Mouse (Mus musculus) CH12.LX (cell line): ENCODE measurements around the gene Krt90. TPM values are rescaled to one million over a fixed set of nuclear protein-coding genes. Genes with fewer than 3 reads are reported as not detected.

ENCODE experiments used
- DNase-seq: peaks from one replicate; pipeline ENCODE4 v3.0.0-alpha.2; 2013; ENCODE audit errors: extremely low read depth
- H3K27ac ChIP-seq: 2 replicates; pipeline ENCODE4 v1.5.1; 2012; ENCODE audit warnings: low read depth, mild to moderate bottlenecking, control low read depth, moderate library complexity; ENCODE audit not compliant: insufficient read depth
- H3K27me3 ChIP-seq: replicated peaks from 2 replicates; pipeline ENCODE3; 2012; ENCODE audit warnings: inconsistent platforms
- H3K36me3 ChIP-seq, 2 experiments: replicated peaks in 1 of 2; 2 replicates each; pipeline versions ENCODE3 to v1.6.1; 2012; ENCODE audit warnings: inconsistent platforms in 1 of 2, low read length in 1 of 2, mild to moderate bottlenecking in 1 of 2, mixed read lengths in 1 of 2, moderate library complexity in 1 of 2; ENCODE audit not compliant: control insufficient read depth in 1 of 2, insufficient read depth in 1 of 2
- H3K4me1 ChIP-seq, 2 experiments: 2 replicates each; pipeline ENCODE4 v1.6.1; 2012; ENCODE audit warnings: inconsistent platforms in 1 of 2, moderate library complexity in 1 of 2; ENCODE audit not compliant: insufficient read depth in 2 of 2, control insufficient read depth in 1 of 2
- H3K4me2 ChIP-seq: 2 replicates; pipeline ENCODE4 v1.6.1; 2012; ENCODE audit warnings: low read depth, mild to moderate bottlenecking, control low read depth; ENCODE audit not compliant: poor library complexity, insufficient read depth, severe bottlenecking
- H3K4me3 ChIP-seq, 3 experiments: fragments of 150-350 bp in 1 of 3; sonication (generic) in 1 of 3; replicated peaks in 1 of 3; 2 replicates each; pipeline versions ENCODE3 to v1.5.1; 2011 to 2012; ENCODE audit warnings: low read depth in 2 of 3, low read length in 2 of 3, mild to moderate bottlenecking in 2 of 3, moderate library complexity in 2 of 3, control low read depth in 1 of 3, improper control_type of control experiment in 1 of 3, inconsistent platforms in 1 of 3, mixed read lengths in 1 of 3; ENCODE audit not compliant: poor library complexity in 1 of 3
- H3K79me2 ChIP-seq: replicated peaks from 2 replicates; pipeline ENCODE4 v1.6.1; 2012; ENCODE audit warnings: mild to moderate bottlenecking, moderate library complexity; ENCODE audit not compliant: control insufficient read depth, poor library complexity, insufficient read depth, severe bottlenecking; ENCODE audit errors: extremely low read depth
- H3K9ac ChIP-seq: 2 replicates; pipeline ENCODE4 v1.6.1; 2012; ENCODE audit warnings: low read depth, mild to moderate bottlenecking, control low read depth, moderate library complexity; ENCODE audit not compliant: insufficient read depth
- H3K9me3 ChIP-seq: replicated peaks from 2 replicates; pipeline ENCODE3; 2012; ENCODE audit warnings: low read length, inconsistent platforms, mixed read lengths
- BHLHE40 ChIP-seq: IDR thresholded peaks from 2 replicates; pipeline ENCODE4 v1.6.1; 2011; ENCODE audit warnings: mild to moderate bottlenecking, low read depth, low read length, improper control_type of control experiment
- CHD1 ChIP-seq: IDR thresholded peaks from 2 replicates; pipeline ENCODE4 v1.6.1; 2012; ENCODE audit warnings: low read depth, low read length, improper control_type of control experiment, inconsistent platforms
- CHD2 ChIP-seq: IDR thresholded peaks from 2 replicates; pipeline ENCODE4 v1.6.1; 2011; ENCODE audit warnings: low read length, improper control_type of control experiment
- CTCF ChIP-seq, 2 experiments: IDR thresholded peaks in 1 of 2; conservative IDR thresholded peaks in 1 of 2; 2 replicates each; pipeline ENCODE4 v1.5.1; 2011 to 2012; ENCODE audit warnings: low read depth in 2 of 2, low read length in 2 of 2, improper control_type of control experiment in 1 of 2, inconsistent platforms in 1 of 2, mild to moderate bottlenecking in 1 of 2, moderate library complexity in 1 of 2
- E2F4 ChIP-seq: IDR thresholded peaks from 2 replicates; pipeline ENCODE4 v1.6.1; 2011; ENCODE audit warnings: low read depth, low read length, improper control_type of control experiment; ENCODE audit not compliant: insufficient replicate concordance
- ELF1 ChIP-seq: IDR thresholded peaks from 2 replicates; pipeline ENCODE4 v1.6.1; 2014; ENCODE audit warnings: low read depth, mild to moderate bottlenecking, inconsistent platforms, low read length, improper control_type of control experiment
- EP300 ChIP-seq: IDR thresholded peaks from 2 replicates; pipeline ENCODE4 v1.6.1; 2011; ENCODE audit warnings: low read length, improper control_type of control experiment
- ETS1 ChIP-seq: conservative IDR thresholded peaks from 2 replicates; pipeline ENCODE4 v1.6.1; 2012; ENCODE audit warnings: low read depth, mild to moderate bottlenecking, inconsistent platforms, low read length, improper control_type of control experiment, moderate library complexity
- GABPA ChIP-seq: IDR thresholded peaks from 2 replicates; pipeline ENCODE4 v1.6.1; 2012; ENCODE audit warnings: low read depth, low read length, improper control_type of control experiment, inconsistent platforms; ENCODE audit not compliant: insufficient replicate concordance
- HCFC1 ChIP-seq: IDR thresholded peaks from 2 replicates; pipeline ENCODE4 v1.6.1; 2012; ENCODE audit warnings: low read depth, mild to moderate bottlenecking, inconsistent platforms, low read length, improper control_type of control experiment
- IRF4 ChIP-seq: IDR thresholded peaks from 2 replicates; pipeline ENCODE4 v1.6.1; 2014; ENCODE audit warnings: low read depth, mild to moderate bottlenecking, inconsistent platforms, low read length, improper control_type of control experiment
- JUN ChIP-seq: IDR thresholded peaks from 2 replicates; pipeline ENCODE4 v1.6.1; 2011; ENCODE audit warnings: low read depth, mild to moderate bottlenecking, low read length, improper control_type of control experiment, moderate library complexity; ENCODE audit not compliant: insufficient read depth
- JUND ChIP-seq: conservative IDR thresholded peaks from 2 replicates; pipeline ENCODE4 v1.6.1; 2011; ENCODE audit warnings: low read depth, low read length, improper control_type of control experiment
- MAFK ChIP-seq: IDR thresholded peaks from 2 replicates; pipeline ENCODE4 v1.6.1; 2011; ENCODE audit warnings: low read length, improper control_type of control experiment; ENCODE audit not compliant: insufficient replicate concordance
- MAX ChIP-seq: IDR thresholded peaks from 2 replicates; pipeline ENCODE4 v1.6.1; 2011; ENCODE audit warnings: low read length, improper control_type of control experiment
- MXI1 ChIP-seq: IDR thresholded peaks from 2 replicates; pipeline ENCODE4 v1.6.1; 2011; ENCODE audit warnings: mild to moderate bottlenecking, low read depth, low read length, improper control_type of control experiment
- MYC ChIP-seq: IDR thresholded peaks from 2 replicates; pipeline ENCODE4 v1.6.1; 2011; ENCODE audit warnings: low read depth, mild to moderate bottlenecking, improper control_type of control experiment, low read length
- NRF1 ChIP-seq: IDR thresholded peaks from 2 replicates; pipeline ENCODE4 v1.6.1; 2014; ENCODE audit warnings: low read depth, mild to moderate bottlenecking, inconsistent platforms, low read length, improper control_type of control experiment, moderate library complexity
- POLR2A ChIP-seq: IDR thresholded peaks from 2 replicates; pipeline ENCODE4 v1.6.1; 2011; ENCODE audit warnings: low read depth, mild to moderate bottlenecking, improper control_type of control experiment, low read length
- POLR2AphosphoS2 ChIP-seq: IDR thresholded peaks from 2 replicates; pipeline ENCODE4 v1.6.1; 2011; ENCODE audit warnings: low read depth, low read length, improper control_type of control experiment
- RAD21 ChIP-seq: IDR thresholded peaks from 2 replicates; pipeline ENCODE4 v1.6.1; 2011; ENCODE audit warnings: low read depth, mild to moderate bottlenecking, low read length, improper control_type of control experiment, moderate library complexity
- RCOR1 ChIP-seq: conservative IDR thresholded peaks from 2 replicates; pipeline ENCODE4 v1.6.1; 2012; ENCODE audit warnings: low read depth, mild to moderate bottlenecking, inconsistent platforms, low read length, improper control_type of control experiment
- SIN3A ChIP-seq: IDR thresholded peaks from 2 replicates; pipeline ENCODE4 v1.6.1; 2012; ENCODE audit warnings: low read length, improper control_type of control experiment, inconsistent platforms
- TBP ChIP-seq: conservative IDR thresholded peaks from 2 replicates; pipeline ENCODE4 v1.6.1; 2011; ENCODE audit warnings: low read depth, low read length, improper control_type of control experiment
- TCF12 ChIP-seq: IDR thresholded peaks from 2 replicates; pipeline ENCODE4 v1.6.1; 2014; ENCODE audit warnings: low read depth, mild to moderate bottlenecking, inconsistent platforms, low read length, improper control_type of control experiment
- UBTF ChIP-seq: IDR thresholded peaks from 2 replicates; pipeline ENCODE4 v1.6.1; 2012; ENCODE audit warnings: low read depth, mild to moderate bottlenecking, inconsistent platforms, low read length, improper control_type of control experiment, moderate library complexity
- USF1 ChIP-seq: IDR thresholded peaks from 2 replicates; pipeline ENCODE4 v1.6.1; 2014; ENCODE audit warnings: low read depth, mild to moderate bottlenecking, inconsistent platforms, low read length, improper control_type of control experiment
- ZC3H11A ChIP-seq: IDR thresholded peaks from 2 replicates; pipeline ENCODE4 v1.6.1; 2012; ENCODE audit warnings: low read depth, mild to moderate bottlenecking, inconsistent platforms, low read length, improper control_type of control experiment
- ZMIZ1 ChIP-seq: IDR thresholded peaks from 2 replicates; pipeline ENCODE4 v1.6.1; 2012; ENCODE audit warnings: low read depth, mild to moderate bottlenecking, inconsistent platforms, low read length, improper control_type of control experiment
- ZNF384 ChIP-seq: IDR thresholded peaks from 2 replicates; pipeline ENCODE4 v1.6.1; 2012; ENCODE audit warnings: low read depth, low read length, improper control_type of control experiment, inconsistent platforms
- dilution Hi-C: fragments of 300-500 bp; cut with MboI; formaldehyde crosslinking; loops from 2 replicates; pipeline ENCODE4 v1.14.3; 2020; ENCODE audit warnings: low sequenced_read_pairs; ENCODE audit not compliant: extremely low pct_unique_long_range_greater_than_20kb, extremely low pct_ligation_motif_present
- in situ Hi-C: fragments of 300-500 bp; cut with MboI; formaldehyde crosslinking; loops from 3 replicates; pipeline ENCODE4 v1.14.3; 2019; ENCODE audit warnings: low sequenced_read_pairs, low pct_ligation_motif_present, low pct_unique_long_range_greater_than_20kb, mixed read lengths
- polyA plus RNA-seq: library from polyadenylated mRNA; unstranded; fragments of >175 nt; gene quantifications from 2 replicates; pipeline ENCODE4 v1.2.1, GENCODE M21; 2012; ENCODE audit warnings: low read depth; ENCODE audit not compliant: insufficient read length
- total RNA-seq, 2 experiments: library from RNA; depleted of rRNA; stranded (reverse); fragments of 300-350 nt in 1 of 2; fragments of >200 nt in 1 of 2; gene quantifications; 2 replicates each; pipeline ENCODE4 v1.2.3; 2012 to 2014

The Krt90 gene
- total and polyA plus RNA-seq, 3 experiments = not detected

GRCm38 (mm10) chr15:101508247-101508646, 54.5 kb downstream of the Krt90 start:
- no peaks in the 10 kb centered on the region for H3K4me1 ChIP-seq
- H3K27ac ChIP-seq = no peak overlapping the region
- peaks cover 88% of the 10 kb centered on the region for H3K27me3 ChIP-seq
- no peaks in the 10 kb centered on the region for H3K36me3 ChIP-seq
- H3K9me3 ChIP-seq = peaks cover 3% of the 10 kb centered on the region
- no peaks in the 10 kb centered on the region for H3K79me2 ChIP-seq
- dilution Hi-C loops = no loop called here
- no peak overlapping the region for H3K4me3 ChIP-seq
- DNase-seq = no peak
- no peak overlapping the region for H3K9ac ChIP-seq
- no peak overlapping the region for H3K4me2 ChIP-seq
- in situ Hi-C loops = no loop called here
- TF ChIP-seq USF1 (no peak), ZMIZ1 (no peak), JUN (no peak), UBTF (no peak), MXI1 (no peak), JUND (no peak), TCF12 (no peak), EP300 (no peak), MYC (no peak), MAFK (no peak), CTCF (conservative IDR thresholded peaks at IDR 0.05 in 1 of 2, IDR thresholded peaks at IDR 0.05 in 1 of 2; ENCODE audit: low read depth in 2 of 2, low read length in 2 of 2) (no peak), ZC3H11A (no peak), POLR2AphosphoS2 (no peak), NRF1 (no peak), GABPA (no peak), BHLHE40 (no peak), RAD21 (no peak), E2F4 (no peak), TBP (no peak), CHD2 (no peak)

GRCm38 (mm10) chr15:101506896-101507758, 55.6 kb downstream of the Krt90 start:
- no peak for DNase-seq
- Histone ChIP-seq H3K4me1 (no peaks in the 10 kb centered on the region), H3K9me3 (no peaks in the 10 kb centered on the region), H3K4me2 (no peak overlapping the region), H3K9ac (no peak overlapping the region), H3K27me3 (peaks cover 88% of the 10 kb centered on the region), H3K4me3 (no peak overlapping the region), H3K36me3 (no peaks in the 10 kb centered on the region), H3K79me2 (no peaks in the 10 kb centered on the region), H3K27ac (no peak overlapping the region)
- dilution Hi-C loops (no loop called here), in situ Hi-C loops (no loop called here)
- TF ChIP-seq IRF4 (no peak), ETS1 (no peak), JUN (no peak), MAFK (no peak), MAX (no peak), ZNF384 (no peak), RCOR1 (no peak), ZMIZ1 (no peak), GABPA (no peak), CHD1 (no peak), ELF1 (no peak), BHLHE40 (no peak), POLR2A (no peak), MYC (no peak), SIN3A (no peak), HCFC1 (no peak), CHD2 (no peak), JUND (no peak), TCF12 (no peak), ZC3H11A (no peak)
